Mouse (Mus musculus): ENCODE measurements around the gene Aasdh. TPM values are rescaled to one million over a fixed set of nuclear protein-coding genes. Genes with fewer than 3 reads are reported as not detected.

The Aasdh gene
- polyA plus RNA-seq, 1 experiment from 2014 or later: 23.0 TPM

DNA sequence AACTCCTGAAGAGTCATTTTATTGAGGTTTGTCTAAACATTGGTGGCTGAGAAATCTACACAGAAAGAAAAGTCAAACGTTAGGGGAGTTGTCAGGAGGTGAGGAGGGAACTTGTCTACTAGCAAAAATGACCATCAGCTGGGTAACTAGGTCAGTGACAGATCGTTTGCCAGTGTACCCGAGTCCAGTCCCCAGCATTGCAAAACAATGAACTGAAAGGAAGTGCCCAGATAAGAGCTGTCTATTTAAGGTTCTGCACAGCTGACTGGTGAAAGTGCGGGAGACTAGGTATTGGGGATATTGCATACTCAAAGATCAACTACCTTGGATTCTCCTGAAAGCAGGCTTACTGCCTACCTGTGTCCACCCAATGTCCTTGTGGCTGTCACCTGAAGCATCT, 3.2 kb downstream of the Aasdh start:
- no peak overlapping the region for H3K27ac ChIP-seq
- WGBS: 87% methylated on average over 4 of the region's 4 CpGs
- no peaks in the 10 kb centered on the region for H3K9me3 ChIP-seq (replicated peaks)
- H3K36me3 ChIP-seq (ENCODE audit: poor library complexity, severe bottlenecking): peaks cover 16% of the 10 kb centered on the region
- H3K9ac ChIP-seq: no peak overlapping the region
- H3K4me2 ChIP-seq: no peak overlapping the region
- H3K4me3 ChIP-seq: no peak overlapping the region
- no peaks in the 10 kb centered on the region for H3K27me3 ChIP-seq
- H3K4me1 ChIP-seq: peaks cover 10% of the 10 kb centered on the region
- no peak for ATAC-seq

- no peak for ATAC-seq
- 79% methylated on average over 2 of the region's 2 CpGs for WGBS
- Histone ChIP-seq H3K9ac (no peak overlapping the region), H3K9me3 (replicated peaks) (no peaks in the 10 kb centered on the region), H3K36me3 (ENCODE audit: poor library complexity, severe bottlenecking) (peaks cover 62% of the 10 kb centered on the region), H3K4me3 (no peak overlapping the region), H3K4me1 (no peaks in the 10 kb centered on the region), H3K4me2 (no peak overlapping the region), H3K27me3 (no peaks in the 10 kb centered on the region), H3K27ac (no peak overlapping the region)
Observed at GRCm38 (mm10) chr5:76893084-76893483, 12.2 kb downstream of the Aasdh start.

GRCm38 (mm10) chr5:76892608-76893007, 12.7 kb downstream of the Aasdh start:
- Histone ChIP-seq H3K36me3 (ENCODE audit: poor library complexity, severe bottlenecking) (peaks cover 61% of the 10 kb centered on the region), H3K4me2 (no peak overlapping the region), H3K4me1 (no peaks in the 10 kb centered on the region), H3K27me3 (no peaks in the 10 kb centered on the region), H3K9me3 (replicated peaks) (no peaks in the 10 kb centered on the region), H3K9ac (no peak overlapping the region), H3K27ac (no peak overlapping the region), H3K4me3 (no peak overlapping the region)
- no peak for ATAC-seq
- WGBS: 92% methylated on average over 2 of the region's 2 CpGs

GRCm38 (mm10) chr5:76887011-76887410, 18.3 kb downstream of the Aasdh start:
- WGBS: 91% methylated on average over 2 of the region's 2 CpGs
- ATAC-seq: no peak
- no peak overlapping the region for H3K4me2 ChIP-seq
- H3K36me3 ChIP-seq (ENCODE audit: poor library complexity, severe bottlenecking): peaks cover 65% of the 10 kb centered on the region
- H3K27ac ChIP-seq: no peak overlapping the region
- H3K4me1 ChIP-seq: no peaks in the 10 kb centered on the region
- H3K9me3 ChIP-seq (replicated peaks): no peaks in the 10 kb centered on the region
- no peak overlapping the region for H3K9ac ChIP-seq
- H3K4me3 ChIP-seq: no peak overlapping the region
- H3K27me3 ChIP-seq: no peaks in the 10 kb centered on the region

GRCm38 (mm10) chr5:76884107-76884506, 21.2 kb downstream of the Aasdh start:
- no peaks in the 10 kb centered on the region for H3K4me1 ChIP-seq
- H3K36me3 ChIP-seq (ENCODE audit: poor library complexity, severe bottlenecking): peaks cover 53% of the 10 kb centered on the region
- no peak overlapping the region for H3K9ac ChIP-seq
- no peaks in the 10 kb centered on the region for H3K9me3 ChIP-seq (replicated peaks)
- H3K4me3 ChIP-seq: no peak overlapping the region
- 87% methylated on average over 1 of the region's 1 CpGs for WGBS
- no peak for ATAC-seq
- H3K27ac ChIP-seq: no peak overlapping the region
- H3K27me3 ChIP-seq: no peaks in the 10 kb centered on the region
- no peak overlapping the region for H3K4me2 ChIP-seq

- Histone ChIP-seq H3K27ac (no peak overlapping the region), H3K4me3 (no peak overlapping the region), H3K4me1 (no peaks in the 10 kb centered on the region), H3K9me3 (replicated peaks) (no peaks in the 10 kb centered on the region), H3K27me3 (no peaks in the 10 kb centered on the region), H3K9ac (no peak overlapping the region), H3K36me3 (ENCODE audit: poor library complexity, severe bottlenecking) (peaks cover 64% of the 10 kb centered on the region), H3K4me2 (no peak overlapping the region)
- 92% methylated on average over 25 of the region's 25 CpGs for WGBS
- ATAC-seq: no peak
Observed at GRCm38 (mm10) chr5:76876106-76876758, 29.1 kb downstream of the Aasdh start.

- no peak overlapping the region for H3K4me2 ChIP-seq
- 49% methylated on average over 6 of the region's 6 CpGs for WGBS
- H3K36me3 ChIP-seq (ENCODE audit: poor library complexity, severe bottlenecking): peaks cover 92% of the 10 kb centered on the region
Observed at GRCm38 (mm10) chr5:76869553-76869952, 35.8 kb downstream of the Aasdh start.

DNA sequence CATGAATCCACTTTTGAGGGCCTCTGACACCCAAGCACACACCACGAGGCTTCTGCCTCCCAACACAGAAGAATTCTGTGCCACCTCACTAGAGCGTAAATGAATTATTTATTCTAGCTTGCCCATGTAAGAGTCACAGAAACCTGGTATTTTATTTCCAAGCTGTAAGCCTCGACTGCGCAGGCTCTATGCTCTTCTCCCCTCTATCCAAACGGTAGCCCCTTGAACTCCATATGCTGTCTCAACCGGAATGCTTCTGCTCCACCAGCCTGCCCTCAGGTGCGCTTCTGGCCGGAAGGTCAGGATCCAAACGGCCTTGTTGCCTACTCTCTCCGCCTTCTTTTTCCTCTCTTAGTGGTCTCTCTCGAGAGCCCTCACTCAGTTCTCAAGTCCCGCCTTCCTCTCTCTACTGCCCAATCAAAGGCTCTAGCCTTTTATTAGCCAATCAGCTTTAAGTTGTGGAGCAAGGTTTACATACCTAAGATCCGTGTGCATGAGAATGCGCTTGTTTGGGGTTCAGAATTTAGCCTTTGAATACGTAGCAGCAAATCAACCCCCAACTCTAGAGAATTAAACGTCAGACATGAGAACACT, 36.5 kb downstream of the Aasdh start:
- 28% methylated on average over 16 of the region's 16 CpGs for WGBS
- no peaks in the 10 kb centered on the region for H3K9me3 ChIP-seq (replicated peaks)
- ATAC-seq: peak; percentile 58; the same call in 1 of the 2 replicates
- H3K4me3 ChIP-seq: 0 out of 2 replicates have a peak overlapping the region, but pooled peaks have one; percentile 9
- H3K4me1 ChIP-seq: peaks cover 6% of the 10 kb centered on the region
- H3K27me3 ChIP-seq: no peaks in the 10 kb centered on the region
- no peak overlapping the region for H3K27ac ChIP-seq
- peak overlapping the region; percentile 27 for H3K4me2 ChIP-seq
- H3K9ac ChIP-seq: no peak overlapping the region
- H3K36me3 ChIP-seq (ENCODE audit: poor library complexity, severe bottlenecking): peaks cover 88% of the 10 kb centered on the region

More at GRCm38 (mm10) chr5:76869553-76869952, 35.8 kb downstream of the Aasdh start:
- Histone ChIP-seq H3K27me3 (no peaks in the 10 kb centered on the region), H3K9ac (no peak overlapping the region), H3K9me3 (replicated peaks) (no peaks in the 10 kb centered on the region), H3K4me3 (0 out of 2 replicates have a peak overlapping the region, but pooled peaks have one; percentile 9), H3K27ac (no peak overlapping the region), H3K4me1 (peaks cover 6% of the 10 kb centered on the region)
- no peak for ATAC-seq

DNA sequence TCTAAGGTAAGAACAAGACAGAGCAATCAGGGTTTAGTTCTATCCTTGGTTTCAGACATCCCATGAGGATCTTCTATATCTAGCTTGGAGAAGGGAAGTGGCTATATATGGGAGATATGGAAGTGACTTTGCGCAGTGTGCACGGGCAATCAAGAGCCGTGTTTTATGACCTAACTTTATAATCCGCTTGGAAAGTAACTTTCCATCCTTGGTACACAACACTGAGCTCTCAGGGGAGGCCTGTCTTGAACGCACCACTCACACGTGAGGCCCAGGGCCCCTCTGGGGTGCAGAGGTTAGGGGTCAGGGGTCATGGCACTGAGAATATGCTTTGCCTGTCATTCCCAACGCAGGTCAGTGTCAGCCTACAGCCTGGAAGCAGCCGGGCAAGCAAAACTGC, 38.5 kb downstream of the Aasdh start:
- no peak overlapping the region for H3K4me3 ChIP-seq
- no peaks in the 10 kb centered on the region for H3K27me3 ChIP-seq
- H3K27ac ChIP-seq: no peak overlapping the region
- H3K4me2 ChIP-seq: no peak overlapping the region
- ATAC-seq: no peak
- WGBS: 88% methylated on average over 8 of the region's 8 CpGs
- H3K4me1 ChIP-seq: peaks cover 6% of the 10 kb centered on the region
- no peak overlapping the region for H3K9ac ChIP-seq
- H3K9me3 ChIP-seq (replicated peaks): no peaks in the 10 kb centered on the region
- H3K36me3 ChIP-seq (ENCODE audit: poor library complexity, severe bottlenecking): peaks cover 79% of the 10 kb centered on the region

GRCm38 (mm10) chr5:76858444-76858843, 46.9 kb downstream of the Aasdh start:
- H3K27ac ChIP-seq: no peak overlapping the region
- H3K4me1 ChIP-seq: peaks cover 17% of the 10 kb centered on the region
- peaks cover 61% of the 10 kb centered on the region for H3K36me3 ChIP-seq (ENCODE audit: poor library complexity, severe bottlenecking)
- H3K9ac ChIP-seq: no peak overlapping the region
- no peak for ATAC-seq
- no peak overlapping the region for H3K4me3 ChIP-seq
- WGBS: 80% methylated on average over 13 of the region's 13 CpGs
- H3K27me3 ChIP-seq: peaks cover 34% of the 10 kb centered on the region
- H3K4me2 ChIP-seq: no peak overlapping the region
- no peaks in the 10 kb centered on the region for H3K9me3 ChIP-seq (replicated peaks)

DNA sequence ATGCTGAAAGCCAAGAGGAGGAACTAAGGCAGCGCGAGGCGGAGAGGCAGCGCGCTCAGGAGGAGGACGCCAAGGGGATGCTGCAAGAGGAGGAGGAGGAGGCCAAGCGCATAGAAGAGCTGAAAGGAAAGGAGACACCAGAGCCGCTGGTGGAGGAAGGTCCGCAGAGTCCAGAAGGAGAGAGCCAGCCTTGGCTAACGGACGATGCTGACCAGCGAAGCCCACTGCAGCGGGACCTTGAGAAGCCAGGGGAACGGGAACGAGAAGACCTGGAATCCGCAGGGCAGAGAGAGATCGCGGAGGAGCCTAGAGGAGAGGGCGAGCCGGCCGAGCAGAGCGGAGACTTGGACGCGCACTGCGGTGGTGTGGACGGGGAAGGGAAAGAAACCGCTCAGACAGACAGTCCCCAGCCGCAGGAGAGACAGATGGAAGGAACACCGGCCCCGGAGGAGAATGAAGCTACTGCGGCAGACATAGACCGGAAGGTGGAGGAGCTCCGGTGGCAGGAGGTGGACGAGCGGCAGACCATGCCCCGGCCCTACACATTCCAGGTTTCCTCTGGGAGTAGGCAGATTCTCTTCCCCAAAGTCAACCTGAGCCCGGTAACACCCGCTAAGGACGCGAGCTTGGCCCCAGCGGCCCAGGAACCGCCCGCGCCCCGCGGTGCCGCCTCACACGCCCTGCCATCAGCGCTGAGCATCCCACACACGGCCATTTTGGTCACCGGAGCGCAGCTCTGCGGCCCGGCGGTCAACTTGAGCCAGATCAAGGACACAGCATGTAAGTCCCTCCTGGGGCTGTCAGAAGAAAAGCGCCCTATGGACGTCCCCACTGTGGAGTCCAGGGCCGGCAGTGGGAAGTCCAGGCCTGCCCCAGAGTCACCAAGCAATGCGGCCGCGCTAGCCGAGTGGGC, 48.0 kb downstream of the Aasdh start:
- Histone ChIP-seq H3K9me3 (replicated peaks) (no peaks in the 10 kb centered on the region), H3K4me1 (peaks cover 17% of the 10 kb centered on the region), H3K4me3 (peak overlapping the region; percentile 2; the same call in 1 of the 2 replicates), H3K27ac (no peak overlapping the region), H3K36me3 (ENCODE audit: poor library complexity, severe bottlenecking) (peaks cover 63% of the 10 kb centered on the region), H3K27me3 (peaks cover 34% of the 10 kb centered on the region), H3K9ac (peak overlapping the region; percentile 7; the same call in 1 of the 2 replicates), H3K4me2 (peak overlapping the region; percentile 37)
- WGBS: 28% methylated on average over 62 of the region's 62 CpGs
- ATAC-seq: no peak

Data from forebrain, embryonic 13.5 days (tissue).